Mouse (Mus musculus) mature B cell (primary cell): ENCODE results near the gene Arnt2.

Experiments
- in situ Hi-C: fragments of 300-500 bp; cut with MboI; formaldehyde crosslinking; loops from 2 replicates; pipeline ENCODE4 v1.14.3; 2019

Gene Arnt2

DNA sequence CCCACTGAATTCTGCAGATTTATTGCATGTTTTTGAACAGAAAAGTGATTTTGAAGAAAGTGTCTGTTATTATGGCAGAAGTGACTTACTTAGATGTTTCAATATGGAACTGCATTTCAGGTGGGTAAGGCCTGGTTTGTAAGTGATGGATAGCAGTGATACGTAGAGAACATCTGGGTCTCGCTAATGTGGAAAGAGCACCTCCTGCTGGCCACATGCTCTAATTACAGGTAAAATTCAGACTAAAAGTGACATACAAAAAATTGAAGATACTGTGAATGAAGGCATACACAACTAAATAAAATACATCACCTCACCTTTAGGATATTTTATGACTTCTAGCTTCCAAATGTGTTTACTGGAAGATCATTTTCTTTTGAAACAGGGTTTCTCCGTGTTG is 66.8 kb downstream of the Arnt2 start:
- in situ Hi-C loops: no loop called here

DNA sequence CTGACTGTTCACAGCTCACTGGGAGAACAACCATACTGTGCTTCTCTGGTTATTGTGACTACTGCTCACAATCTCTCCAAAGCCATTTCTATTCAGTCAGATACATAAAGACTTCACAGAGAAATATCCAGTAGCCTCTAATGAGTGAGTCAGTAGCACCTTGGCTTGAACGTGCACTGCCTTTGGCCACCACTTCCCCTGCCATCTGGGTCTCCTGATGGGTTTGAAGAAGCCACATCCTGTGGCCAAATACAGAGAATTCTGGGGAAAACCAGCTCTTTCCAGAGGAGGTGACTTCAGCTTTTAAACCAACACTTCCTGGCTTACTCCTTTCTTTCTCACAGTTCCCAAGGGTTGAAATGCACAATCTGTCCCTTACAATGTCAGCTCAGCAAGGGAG is 69.0 kb downstream of the Arnt2 start:
- in situ Hi-C loops: no loop called here

DNA sequence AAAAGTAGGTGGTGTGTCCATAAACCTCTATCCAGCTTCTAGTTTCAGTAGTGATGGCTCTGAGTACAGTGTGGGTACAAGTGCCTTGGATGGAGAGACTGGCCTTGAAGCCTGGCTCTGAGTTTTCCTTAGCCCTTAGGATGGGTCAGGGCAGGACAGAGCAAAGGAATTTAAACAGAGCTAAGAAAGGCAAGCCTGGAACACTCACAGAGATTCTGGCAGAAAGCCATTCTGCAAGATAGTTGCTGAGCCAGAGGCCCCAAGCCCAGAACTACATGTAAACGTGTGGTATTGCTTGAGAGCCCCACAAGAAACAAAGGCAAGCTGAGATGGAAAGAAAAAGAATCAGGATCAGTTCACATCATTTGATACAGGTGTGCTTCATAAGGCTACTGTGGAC is 70.8 kb downstream of the Arnt2 start:
- in situ Hi-C loops: no loop called here

DNA sequence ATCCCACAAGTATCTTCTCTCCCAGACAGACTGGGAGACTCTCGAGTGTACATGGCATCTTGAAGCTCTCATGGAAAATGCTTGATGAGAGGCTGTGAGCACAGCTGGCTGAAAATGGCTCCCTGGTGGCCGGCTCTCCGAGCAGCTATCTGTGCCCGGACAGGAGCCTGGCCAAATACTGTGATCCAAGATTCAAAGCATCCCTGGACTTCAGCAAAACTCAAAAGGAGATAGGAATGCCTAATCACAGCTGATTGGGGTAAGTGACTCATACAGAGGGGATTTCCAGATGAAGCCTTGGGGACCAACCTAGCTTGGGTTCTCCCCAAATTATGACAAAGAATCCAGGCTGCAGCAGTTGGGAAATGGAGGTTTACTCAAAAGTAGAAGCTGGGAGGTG is 72.2 kb downstream of the Arnt2 start:
- in situ Hi-C loops: no loop called here

DNA sequence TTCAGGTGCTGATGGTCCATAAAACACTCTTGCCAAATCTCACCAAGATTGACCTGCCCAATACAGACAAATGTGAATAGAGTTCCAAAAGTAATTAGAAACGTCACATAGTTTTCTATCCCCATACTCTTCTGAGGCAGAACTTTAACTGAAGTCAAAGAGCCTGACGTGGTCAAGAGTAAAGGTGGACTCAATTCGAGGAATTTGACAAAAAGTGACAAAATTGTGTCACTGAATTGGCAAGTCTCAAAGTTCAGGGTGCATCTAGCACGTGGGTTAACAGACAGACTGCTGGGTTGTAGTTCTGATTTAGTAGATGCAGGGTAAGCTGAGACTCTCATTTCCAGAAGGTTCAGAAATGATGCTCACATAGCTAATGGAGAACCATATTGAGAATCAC is 73.1 kb downstream of the Arnt2 start:
- in situ Hi-C loops: no loop called here

DNA sequence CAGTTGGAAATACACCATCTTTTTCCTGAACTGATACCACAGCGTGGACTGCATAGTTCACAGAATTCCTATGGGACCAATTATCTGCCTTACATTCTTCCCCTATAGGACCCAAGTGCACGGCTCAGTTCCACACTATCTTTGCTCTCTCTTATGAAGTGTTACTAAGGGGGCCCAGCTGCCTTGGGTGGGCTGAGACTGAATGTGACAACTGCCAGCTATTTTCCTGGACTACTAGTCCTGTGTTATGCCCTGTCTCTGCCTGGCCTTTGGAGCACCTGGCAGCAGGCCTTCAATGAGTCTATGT is 73.4 kb downstream of the Arnt2 start:
- in situ Hi-C loops: no loop called here

DNA sequence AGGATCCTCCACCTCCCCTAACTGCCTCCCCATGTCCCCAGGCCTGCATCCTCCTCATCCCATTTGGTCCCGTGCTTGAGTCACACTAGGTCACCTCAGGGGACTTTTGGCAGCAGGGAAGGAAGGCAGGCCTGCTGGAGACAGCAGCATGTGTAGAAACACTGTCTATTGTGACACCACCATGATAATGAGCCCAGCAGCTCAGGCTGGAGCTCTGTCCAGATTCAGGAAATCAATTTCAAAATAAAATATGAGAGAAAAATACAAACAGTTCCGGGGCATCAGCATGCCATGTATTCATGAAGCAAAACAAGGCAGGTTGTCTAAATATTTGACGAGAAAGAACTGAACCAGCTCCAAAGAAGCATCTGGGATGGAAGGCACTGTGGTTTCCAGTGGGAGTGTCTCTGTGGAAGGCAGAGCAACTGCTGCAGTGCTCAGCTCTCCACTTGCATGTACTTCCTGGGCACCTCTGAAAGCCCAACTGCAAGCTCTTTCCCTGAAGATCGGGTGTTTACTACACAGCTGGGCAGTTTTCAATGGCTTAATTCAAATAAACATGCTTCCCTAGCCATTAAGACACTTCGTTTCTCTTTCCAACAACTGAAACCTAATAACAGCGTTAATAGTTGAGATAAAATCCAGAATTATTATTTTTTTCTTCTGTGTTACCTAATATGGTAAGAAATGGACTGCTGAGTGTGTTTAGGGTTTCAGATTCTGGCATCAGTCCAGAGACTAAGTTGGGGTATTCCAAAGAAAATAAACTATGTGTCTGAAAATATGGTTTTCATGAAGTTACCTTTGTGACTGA is 74.0 kb downstream of the Arnt2 start:
- in situ Hi-C loops: no loop called here

DNA sequence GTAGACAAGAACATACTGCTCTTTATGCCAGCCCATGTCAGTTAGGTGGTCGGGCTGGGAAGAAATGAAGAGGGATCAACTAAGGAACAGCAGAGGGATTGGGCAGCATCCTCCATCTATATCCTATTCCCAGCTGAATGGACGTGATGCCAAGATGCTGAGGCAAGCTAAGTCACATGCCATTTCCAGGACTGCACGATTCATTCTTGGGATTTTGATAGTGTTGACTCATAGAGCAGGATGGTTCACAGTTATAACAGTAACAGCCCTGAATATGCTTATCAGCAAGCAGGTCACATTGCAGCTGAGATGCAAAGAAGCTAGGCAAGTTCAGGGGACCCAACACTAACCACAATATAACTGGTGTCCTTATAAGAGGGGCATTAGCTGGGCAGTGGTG is 76.0 kb downstream of the Arnt2 start:
- in situ Hi-C loops: no loop called here

DNA sequence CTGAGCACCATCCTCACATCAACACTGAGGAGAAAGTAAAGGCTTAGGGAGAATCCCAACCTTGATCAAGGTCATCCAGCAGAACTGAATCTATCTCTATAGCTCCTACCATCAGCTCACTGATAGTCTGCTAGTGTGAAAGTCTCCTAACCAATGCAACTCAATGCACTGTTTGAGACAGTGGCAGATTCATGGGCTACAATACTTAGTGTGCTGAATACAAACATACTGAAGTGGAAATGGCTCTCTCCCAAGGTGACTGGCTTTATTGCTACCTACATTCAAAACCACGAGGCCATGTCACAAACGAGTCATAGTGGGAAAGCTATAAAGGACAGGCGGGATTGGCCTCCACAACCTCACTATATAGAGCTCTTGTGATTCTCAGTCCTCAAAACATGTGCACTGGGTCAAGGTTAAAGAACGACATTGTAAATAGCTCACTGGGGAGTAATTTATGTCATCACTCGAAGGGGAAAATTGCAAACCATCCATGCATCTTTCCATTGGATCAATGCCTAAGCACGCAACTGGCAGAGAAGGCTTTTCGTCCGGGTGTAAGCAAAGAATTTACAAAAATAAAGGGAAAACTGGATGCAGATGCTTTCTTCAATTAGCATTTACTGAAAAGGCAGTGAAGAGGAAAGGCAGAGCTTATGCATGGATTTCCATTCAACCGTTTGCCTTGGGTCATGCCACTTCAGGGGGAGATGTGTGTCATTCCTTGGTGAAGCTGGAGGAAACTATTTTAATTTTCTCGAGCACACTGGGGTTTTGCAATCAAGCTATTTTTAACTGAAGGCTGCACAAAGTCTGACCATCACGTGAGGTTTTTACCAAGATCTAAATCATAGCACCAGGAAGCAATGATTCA is 77.4 kb downstream of the Arnt2 start:
- in situ Hi-C loops: no loop called here

DNA sequence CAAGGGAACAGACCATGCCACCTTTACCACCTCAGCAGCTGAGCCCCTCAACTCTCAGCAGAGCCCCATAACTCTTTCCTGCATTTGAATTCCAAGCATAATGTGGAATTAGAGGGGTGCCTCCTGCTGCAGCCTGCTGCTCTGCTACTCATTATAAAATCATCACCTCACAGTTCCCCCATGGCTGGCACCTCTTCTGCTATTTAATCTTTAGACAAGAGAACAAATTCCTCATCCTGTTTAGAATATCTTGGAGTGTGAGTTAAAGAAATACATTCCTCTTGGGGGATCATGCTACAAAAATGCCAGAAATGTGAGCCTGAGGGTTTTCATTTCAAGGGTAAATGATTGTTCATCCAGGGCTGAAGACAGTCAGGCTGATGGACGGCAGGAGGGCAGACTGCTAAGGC is 80.8 kb downstream of the Arnt2 start:
- in situ Hi-C loops: no loop called here

DNA sequence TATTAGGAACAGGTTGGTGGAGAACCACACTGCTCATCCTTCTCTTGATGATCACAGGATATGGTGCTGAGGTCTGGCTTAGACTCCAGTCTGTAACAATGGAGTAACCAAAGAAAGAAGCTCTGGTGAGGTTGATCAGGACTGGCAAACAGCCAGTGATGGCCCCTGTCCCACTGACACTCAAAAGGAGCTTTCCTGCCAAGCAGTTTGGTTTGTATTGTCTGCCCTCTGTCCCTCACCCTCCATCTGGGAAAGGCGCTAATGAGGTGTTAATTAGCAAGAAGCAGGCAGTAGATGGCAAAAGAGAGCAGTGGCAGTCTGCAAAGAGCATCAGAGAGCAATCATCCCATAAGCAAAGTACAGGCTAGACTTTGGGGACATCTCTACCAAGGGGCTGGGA is 81.2 kb downstream of the Arnt2 start:
- in situ Hi-C loops: no loop called here

DNA sequence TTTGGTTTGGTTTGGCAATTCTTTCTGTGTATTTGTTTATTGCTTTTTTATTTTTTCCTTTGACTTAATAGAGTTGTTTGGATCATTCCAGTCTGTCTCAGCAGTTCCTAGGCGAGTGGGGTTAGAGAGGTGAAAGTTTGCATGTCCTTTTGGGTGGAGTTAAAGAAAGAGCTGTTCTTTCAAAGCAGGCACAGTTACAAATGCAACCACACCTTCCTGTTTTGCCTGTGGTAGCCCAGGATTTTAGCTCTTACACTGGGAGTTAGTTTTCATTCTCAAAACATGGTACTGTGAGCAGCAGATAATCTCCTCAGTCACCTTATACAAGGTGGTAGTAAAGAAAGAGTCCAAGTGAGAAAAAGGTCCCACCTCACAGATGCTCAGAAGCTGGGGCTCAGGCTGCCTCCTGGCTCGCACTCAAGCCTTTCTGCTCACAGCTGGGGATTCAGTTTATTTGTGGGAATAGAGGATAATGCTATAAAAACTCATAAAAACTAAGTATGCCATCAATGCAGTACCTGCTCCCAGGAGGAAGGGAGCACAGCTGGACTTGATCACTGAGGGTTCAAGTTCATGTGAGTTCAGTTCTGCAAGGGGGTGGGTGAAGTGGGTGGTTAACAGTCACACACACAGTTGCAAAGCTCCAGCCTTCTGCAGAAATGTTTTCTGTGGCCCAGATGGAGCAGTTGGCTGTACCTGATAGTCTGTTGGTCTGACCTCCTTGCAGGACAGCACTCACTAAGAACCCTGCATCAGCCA is 84.2 kb downstream of the Arnt2 start:
- in situ Hi-C loops: no loop called here

DNA sequence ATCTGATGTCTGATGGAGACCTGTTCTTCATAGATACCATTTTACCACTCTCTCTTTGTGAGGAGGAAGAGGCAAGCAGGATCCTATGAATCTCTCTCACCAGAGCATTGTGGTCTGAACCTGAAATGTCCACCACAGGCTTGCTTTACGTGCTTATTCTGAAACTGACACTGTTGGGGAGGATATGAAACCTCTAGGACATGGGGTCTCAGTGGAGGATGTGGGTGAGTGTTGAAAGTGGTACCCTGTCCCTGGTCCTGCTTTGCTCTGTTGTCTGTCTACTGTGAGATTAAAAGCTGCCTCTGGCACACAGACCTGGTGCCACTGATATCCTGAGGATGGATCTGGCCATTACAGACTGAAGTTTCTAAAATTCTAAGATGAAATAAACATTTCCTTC is 88.4 kb downstream of the Arnt2 start:
- in situ Hi-C loops: no loop called here

DNA sequence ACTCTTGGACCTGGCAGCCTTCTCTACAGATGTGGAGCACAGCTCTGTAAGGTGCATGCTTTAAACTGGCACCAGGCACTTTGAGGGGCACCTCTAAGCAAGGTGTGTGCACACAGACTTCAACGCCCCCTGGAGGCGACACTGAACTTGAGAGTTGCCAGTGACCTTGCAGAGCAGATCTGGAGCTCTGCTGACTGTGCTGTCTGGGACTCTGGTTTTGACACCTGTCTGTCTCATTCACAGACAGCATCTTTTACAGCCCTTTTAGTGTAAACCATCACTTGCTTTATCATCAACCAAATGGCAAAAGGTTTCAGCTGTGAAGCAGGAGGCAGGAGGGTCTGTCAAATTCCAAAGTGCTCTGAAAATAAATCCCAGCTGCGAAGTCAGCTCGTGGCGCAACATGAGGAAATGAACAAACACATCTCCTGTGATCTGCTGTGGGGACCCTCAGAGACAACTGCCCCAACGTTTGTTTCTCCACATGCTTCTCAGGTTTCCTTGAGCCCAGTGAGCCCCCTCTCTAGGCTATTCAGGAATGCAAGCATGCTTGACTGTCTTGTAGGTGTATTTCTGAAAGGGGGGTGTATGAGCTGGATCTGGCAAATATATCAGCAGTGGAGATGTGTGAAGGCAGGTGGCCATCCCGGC is 94.5 kb downstream of the Arnt2 start:
- in situ Hi-C loops: no loop called here

DNA sequence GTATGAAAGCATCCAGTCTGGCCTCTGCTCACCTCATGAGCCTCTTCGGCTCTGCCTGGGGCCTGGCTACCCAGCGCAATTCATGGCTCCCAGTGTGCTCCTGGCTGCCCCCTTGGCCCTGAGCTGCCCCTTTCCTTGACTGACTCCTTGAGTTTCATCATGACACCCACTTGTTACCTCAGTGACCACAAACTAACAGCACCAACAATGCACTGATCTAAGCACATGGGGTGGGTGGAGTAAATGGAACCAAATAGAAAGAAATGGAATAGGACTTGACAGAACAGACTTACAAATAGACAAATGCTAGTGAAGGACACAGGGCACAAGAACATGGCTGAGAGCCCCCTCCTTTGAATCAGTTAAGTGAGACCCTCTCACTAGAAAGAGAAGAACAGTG is 95.2 kb downstream of the Arnt2 start:
- in situ Hi-C loops: no loop called here

DNA sequence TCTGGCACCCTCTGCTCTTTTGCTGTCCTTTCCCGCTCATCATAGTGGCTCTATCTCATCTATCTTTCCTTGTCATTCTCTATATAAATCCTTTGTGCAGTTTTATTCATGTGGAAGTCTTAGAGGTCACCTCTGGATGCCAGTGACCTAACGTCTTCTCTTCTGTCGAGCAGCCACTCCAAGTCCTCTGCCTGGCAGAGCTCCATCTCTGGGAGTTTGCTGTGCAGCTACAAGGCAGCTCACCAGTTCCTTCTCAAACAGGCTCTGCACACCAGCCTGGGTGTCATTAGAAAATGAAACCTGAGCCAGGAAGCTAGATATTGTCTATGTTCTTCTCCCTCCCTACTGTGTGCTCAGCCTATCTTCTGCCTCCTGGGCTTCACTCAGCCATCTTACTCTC is 98.4 kb downstream of the Arnt2 start:
- in situ Hi-C loops: no loop called here

DNA sequence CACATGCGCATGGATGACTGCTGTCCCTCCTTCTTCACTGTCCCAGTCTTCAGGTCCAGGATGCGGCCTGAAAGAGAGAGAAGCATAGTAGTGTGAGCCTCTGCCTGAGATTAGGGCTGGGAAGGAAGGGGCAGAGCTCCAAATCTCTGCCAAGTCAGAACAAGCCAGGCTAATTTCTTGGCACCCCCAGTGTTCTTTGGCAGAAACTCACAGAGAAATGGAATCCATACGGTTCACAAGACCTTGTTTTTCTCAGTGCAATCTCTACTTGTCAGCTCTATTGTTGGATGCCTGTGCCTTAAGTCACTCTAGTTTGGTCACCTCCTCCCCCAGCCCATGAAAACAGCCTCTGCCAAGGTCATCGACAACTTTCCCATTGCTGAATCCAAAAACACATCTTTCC is 99.1 kb downstream of the Arnt2 start:
- in situ Hi-C loops: no loop called here

DNA sequence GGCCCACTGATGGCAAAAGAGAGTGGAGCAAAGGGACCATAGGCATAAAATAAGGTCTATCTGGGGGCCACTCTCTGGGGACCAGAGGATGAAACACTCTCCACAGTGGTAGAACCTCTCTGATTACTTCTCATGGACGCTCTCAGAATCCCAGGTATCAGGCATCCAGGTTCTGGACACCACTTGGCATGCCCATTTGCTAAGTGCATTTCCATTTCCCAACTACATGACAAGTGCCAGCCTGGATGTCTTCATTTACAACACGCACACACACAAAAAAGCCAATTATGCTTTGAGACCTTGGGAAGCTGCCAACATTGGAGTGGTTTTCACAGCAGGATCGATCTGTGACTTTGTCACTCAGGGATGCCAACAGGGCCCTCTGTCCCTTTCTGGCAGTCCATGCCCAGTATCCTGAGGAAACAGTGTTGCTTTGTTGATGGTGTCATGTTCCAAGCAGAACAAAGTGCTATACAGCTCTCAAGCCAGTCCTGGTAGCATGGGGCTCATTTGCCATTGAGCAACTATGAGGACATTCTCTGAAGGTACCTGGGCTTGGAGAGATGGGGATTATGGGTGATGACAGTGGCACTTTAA is 102.5 kb downstream of the Arnt2 start:
- in situ Hi-C loops: no loop called here

DNA sequence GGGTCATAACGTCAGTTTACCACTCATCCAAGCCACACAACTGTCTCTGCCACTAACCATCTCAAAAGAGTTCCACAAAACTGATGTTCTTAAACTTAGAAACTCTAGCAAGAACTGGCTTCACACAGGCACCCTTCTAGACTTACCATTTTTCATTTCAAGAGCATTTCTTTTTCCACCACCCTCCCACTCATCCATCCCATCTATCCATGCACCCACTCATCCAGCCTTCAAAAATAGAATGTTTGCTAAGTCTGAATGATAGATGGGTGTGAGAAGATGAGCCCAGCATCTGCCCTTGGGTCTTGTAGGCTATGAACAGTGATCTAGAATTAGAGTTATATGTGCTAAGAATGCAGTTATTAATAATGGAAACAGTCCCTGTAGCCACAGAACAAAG is 109.7 kb downstream of the Arnt2 start:
- in situ Hi-C loops: no loop called here

DNA sequence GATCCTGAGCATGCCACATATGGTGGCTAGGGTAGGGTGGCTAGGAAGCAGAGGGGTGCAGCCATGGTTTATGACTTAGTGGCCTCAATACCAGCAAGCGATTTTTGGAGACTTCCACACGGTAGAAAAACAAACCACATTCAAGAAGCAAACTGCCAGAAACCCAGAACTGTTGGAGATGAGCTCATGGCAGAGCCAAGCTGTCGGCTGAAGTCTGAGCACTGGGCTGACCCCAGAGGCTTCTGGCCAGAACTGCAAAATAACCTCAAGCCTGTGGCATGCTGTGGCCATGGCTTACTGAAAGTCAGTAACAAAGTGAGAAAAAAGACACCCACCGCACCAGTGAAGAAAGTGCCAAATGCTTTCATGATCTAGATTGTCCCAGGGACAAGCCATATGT is 110.4 kb downstream of the Arnt2 start:
- in situ Hi-C loops: no loop called here

DNA sequence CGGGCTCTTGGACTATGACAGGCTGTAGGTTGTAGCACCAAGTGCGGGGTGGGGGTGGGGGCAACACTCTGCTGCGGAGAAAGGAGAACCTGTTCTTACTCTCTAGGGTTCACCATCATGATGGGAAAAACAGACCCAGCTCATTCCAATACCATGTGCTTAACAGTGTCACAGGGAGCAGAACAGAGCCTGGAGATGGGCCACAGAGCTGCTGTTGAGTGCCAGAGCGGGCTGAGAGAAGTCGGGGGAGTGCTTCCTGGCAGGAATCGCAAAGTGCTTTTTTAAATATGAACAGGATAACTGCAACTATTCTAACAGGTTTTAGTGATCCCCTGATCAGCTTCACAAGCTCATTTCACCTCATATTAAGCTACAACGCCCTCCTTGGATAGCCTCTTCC is 116.9 kb downstream of the Arnt2 start:
- in situ Hi-C loops: no loop called here

DNA sequence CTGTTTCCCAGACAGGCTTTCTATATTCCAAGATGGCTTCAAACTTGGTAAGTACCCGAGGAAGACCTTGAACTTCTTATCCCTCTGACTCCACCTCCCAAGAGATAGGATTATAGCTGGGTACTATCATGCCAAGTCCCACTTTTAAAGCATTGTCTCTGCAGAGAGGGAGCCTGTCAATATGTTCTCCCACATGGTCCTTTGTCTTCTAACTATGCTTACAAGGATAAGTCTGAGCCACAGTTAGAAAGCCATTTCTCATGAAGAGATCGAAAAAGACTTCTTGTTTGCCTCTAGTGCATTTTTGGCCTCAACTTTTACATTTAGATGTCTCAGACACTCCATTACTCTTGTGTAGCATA is 122.8 kb downstream of the Arnt2 start:
- in situ Hi-C loops: no loop called here
